ENCODE assay signal across 13 mouse cellular contexts in the genomic region with DNA sequence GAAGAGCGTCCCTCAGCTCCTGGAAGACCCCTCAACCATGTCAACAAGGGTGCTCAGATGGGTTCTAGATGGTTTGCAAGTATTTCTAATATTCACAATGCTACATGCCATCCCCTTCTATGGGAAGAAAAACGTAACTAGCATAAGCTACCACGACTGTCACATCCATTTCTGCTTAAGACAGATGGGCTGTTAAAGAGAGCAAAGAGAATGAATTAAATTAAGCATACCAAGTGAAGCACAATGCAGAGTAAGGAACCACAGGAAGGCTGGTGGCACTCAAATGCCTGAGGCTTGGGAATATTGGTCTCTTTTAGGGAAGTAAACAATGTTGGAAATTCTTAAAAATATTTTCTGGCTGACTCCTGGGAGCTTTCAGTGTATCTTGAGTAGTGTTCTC. TPM values are rescaled to one million over a fixed set of nuclear protein-coding genes. Genes with fewer than 3 reads are reported as not detected.
"Had no signal": no experiment of that assay in that cellular context is flagged by ENCODE, and none has a peak within 500 bp of the region (broad histone marks: within the 10 kb centered on the region; RNA-seq: fewer than 3 reads in every experiment).

No protein-coding gene starts in this region.

- H3K27ac ChIP-seq: kidney, embryonic 15.5 days; limb, embryonic 13.5 days; liver, embryonic 14.5 days; midbrain, embryonic 13.5 days had no signal

- ATAC-seq: lung, postnatal 0 days; midbrain, embryonic 13.5 days had no signal

- H3K36me3 ChIP-seq: kidney, embryonic 15.5 days had no signal

- H3K9me3 ChIP-seq: kidney, embryonic 15.5 days; limb, embryonic 13.5 days; midbrain, embryonic 13.5 days had no signal

- H3K4me2 ChIP-seq: kidney, embryonic 15.5 days; limb, embryonic 13.5 days; midbrain, embryonic 13.5 days had no signal

- H3K27me3 ChIP-seq: kidney, embryonic 15.5 days; limb, embryonic 13.5 days; midbrain, embryonic 13.5 days had no signal

- DNase-seq: kidney, postnatal 14 days; left cerebral cortex, postnatal 4 days; lung, adult 2 months; lung, postnatal 36 days; right cerebral cortex, postnatal 25 days; thymus, adult 18-20 months; thymus, postnatal 14 days had no signal

- H3K9ac ChIP-seq: kidney, embryonic 15.5 days; limb, embryonic 13.5 days; liver, embryonic 14.5 days; midbrain, embryonic 13.5 days had no signal

- H3K4me3 ChIP-seq: kidney, embryonic 15.5 days; limb, embryonic 13.5 days; midbrain, embryonic 13.5 days had no signal

RNA-seq across cellular contexts. Expression of a gene that starts 45.8 kb away (rescaled TPM):
- polyA plus RNA-seq: liver, adult 2 months; liver, embryonic 14.5 days had no signal
